Mouse (Mus musculus) cerebellum, postnatal 10 days (tissue): ENCODE measurements at regions not wholly inside any gene's neighbourhood (a gene's known extent, or its start where the extent isn't known, plus 50 kb on each side); places are given as distances from the start of the nearest gene placed in this dataset.
"Not testable (repeated sequence)": the region's sequence is repeated elsewhere in the genome, so short reads cannot be mapped to it uniquely, and the experiment has no call there.

Experiments used
- DNase-seq, 2 experiments: peaks; one replicate each; pipeline ENCODE4 v3.0.0; 2021; ENCODE audit warnings: mixed read lengths in 2 of 2

- no peak for DNase-seq
Observed at GRCm38 (mm10) chr10:46114631-46115130, 537.1 kb downstream of the Hace1 start.

- DNase-seq, result not testable (repeated sequence)
Observed at GRCm38 (mm10) chr10:46122409-46122808, 544.8 kb downstream of the Hace1 start.

GRCm38 (mm10) chr10:46123795-46124194 is 546.2 kb downstream of the Hace1 start:
- no peak for DNase-seq

- DNase-seq, result peak; percentile 37 to 47
Observed at GRCm38 (mm10) chr10:46135120-46135748, 557.6 kb downstream of the Hace1 start.

- DNase-seq, result peak; percentile 68 to 79
Observed at GRCm38 (mm10) chr10:46174035-46174434, 596.4 kb downstream of the Hace1 start.

GRCm38 (mm10) chr10:46185763-46186458 is 608.3 kb downstream of the Hace1 start:
- DNase-seq, result peak; percentile 30 to 44

- no peak for DNase-seq
Observed at GRCm38 (mm10) chr10:46194143-46194542, 616.5 kb downstream of the Hace1 start.

GRCm38 (mm10) chr10:46226837-46227402 is 649.3 kb downstream of the Hace1 start:
- peak; percentile 14 to 24 for DNase-seq

GRCm38 (mm10) chr10:46229608-46230007 is 652.0 kb downstream of the Hace1 start:
- peak; percentile 55 to 65 for DNase-seq

- DNase-seq, result peak; percentile 39 to 68
Observed at GRCm38 (mm10) chr10:46235581-46235980, 658.0 kb downstream of the Hace1 start.

- no peak for DNase-seq
Observed at GRCm38 (mm10) chr10:46255575-46255974, 677.9 kb downstream of the Hace1 start.

- peak; percentile 40 to 42 for DNase-seq
Observed at GRCm38 (mm10) chr10:46269710-46270109, 692.1 kb downstream of the Hace1 start.

- peak; percentile 45 to 69 for DNase-seq
Observed at GRCm38 (mm10) chr10:46273846-46274245, 696.2 kb downstream of the Hace1 start.

GRCm38 (mm10) chr10:46294290-46294689 is 716.7 kb downstream of the Hace1 start:
- DNase-seq, result no peak

GRCm38 (mm10) chr10:46298352-46298751 is 720.7 kb downstream of the Hace1 start:
- peak; percentile 73 to 84 for DNase-seq

- DNase-seq, result peak in 1 of 2 experiments; percentile 5
Observed at GRCm38 (mm10) chr10:46299521-46299920, 721.9 kb downstream of the Hace1 start.

- no peak for DNase-seq
Observed at GRCm38 (mm10) chr10:46320328-46321038, 742.9 kb downstream of the Hace1 start.

GRCm38 (mm10) chr10:46321040-46321439 is 743.4 kb downstream of the Hace1 start:
- no peak for DNase-seq

- DNase-seq, result peak; percentile 51 to 56
Observed at GRCm38 (mm10) chr10:46329052-46329451, 751.4 kb downstream of the Hace1 start.

- DNase-seq, result peak; percentile 63 to 72
Observed at GRCm38 (mm10) chr10:46331599-46332283, 754.1 kb downstream of the Hace1 start.

GRCm38 (mm10) chr10:46333231-46333630 is 755.6 kb downstream of the Hace1 start:
- DNase-seq, result no peak

- peak; percentile 57 to 63 for DNase-seq
Observed at GRCm38 (mm10) chr10:46345315-46345714, 767.7 kb downstream of the Hace1 start.
